Mouse (Mus musculus) embryonic facial prominence, embryonic 13.5 days (tissue): ENCODE data around the gene Wwox. TPM values are rescaled to one million over a fixed set of nuclear protein-coding genes. Genes with fewer than 3 reads are reported as not detected.

Source experiments
- ATAC-seq: fragments of 200-750 bp; cut with Nextera tagmentation; 2 replicates; pipeline ENCODE4 v1.8.0; 2017; ENCODE audit warnings: low read depth; ENCODE audit not compliant: insufficient number of reproducible peaks, insufficient read depth, low FRiP score, low TSS enrichment
- H3K27ac ChIP-seq: fragments of 300-500 bp; sonication (generic); 2 replicates; pipeline ENCODE4 v1.5.1; 2015; ENCODE audit warnings: moderate library complexity, mild to moderate bottlenecking, inconsistent platforms
- H3K27me3 ChIP-seq: fragments of 300-500 bp; sonication (generic); 2 replicates; pipeline ENCODE4 v1.6.1; 2015; ENCODE audit warnings: mild to moderate bottlenecking, inconsistent platforms
- H3K36me3 ChIP-seq: fragments of 300-500 bp; sonication (generic); 2 replicates; pipeline ENCODE4 v1.6.1; 2015; ENCODE audit warnings: mild to moderate bottlenecking, inconsistent platforms
- H3K4me1 ChIP-seq: fragments of 300-500 bp; sonication (generic); 2 replicates; pipeline ENCODE4 v1.6.1; 2015; ENCODE audit warnings: inconsistent platforms
- H3K4me2 ChIP-seq: fragments of 300-500 bp; sonication (generic); 2 replicates; pipeline ENCODE4 v1.6.1; 2015; ENCODE audit warnings: moderate library complexity, mild to moderate bottlenecking, inconsistent platforms
- H3K4me3 ChIP-seq: fragments of 300-500 bp; sonication (generic); 2 replicates; pipeline ENCODE4 v1.5.1; 2015; ENCODE audit warnings: mild to moderate bottlenecking, inconsistent platforms
- H3K9ac ChIP-seq: fragments of 300-500 bp; sonication (generic); 2 replicates; pipeline ENCODE4 v1.6.1; 2015; ENCODE audit warnings: mild to moderate bottlenecking, inconsistent platforms
- H3K9me3 ChIP-seq: fragments of 300-500 bp; sonication (generic); 2 replicates; pipeline ENCODE4 v1.6.1; 2016; ENCODE audit warnings: inconsistent platforms
- WGBS: fragments of 180-500 bp; shearing (Covaris S2); methylation state at CpG from one replicate; pipeline ENCODE4 v1.1.7; 2015; ENCODE audit warnings: mixed read lengths; 5-methylcytosine and 5-hydroxymethylcytosine counted together
- polyA plus RNA-seq: library from polyadenylated mRNA; unstranded; fragments of >200 nt; fragmentation: Nextera tagmentation; extraction: Ambion mirVana; gene quantifications from 2 replicates; pipeline ENCODE4 v1.2.1, GENCODE M21; 2015

The Wwox gene
- polyA plus RNA-seq, 1 experiment from 2014 or later: 11.5 TPM

- Histone ChIP-seq H3K4me2 (no peak overlapping the region), H3K36me3 (no peaks in the 10 kb centered on the region), H3K4me1 (no peaks in the 10 kb centered on the region), H3K27me3 (no peaks in the 10 kb centered on the region), H3K4me3 (no peak overlapping the region), H3K9me3 (0 out of 2 replicates have a peak, but pooled peaks cover 2% of the 10 kb centered on the region), H3K9ac (no peak overlapping the region), H3K27ac (no peak overlapping the region)
- 76% methylated on average over 4 of the region's 4 CpGs for WGBS
- ATAC-seq: no peak
These were observed 133.7 kb downstream of the Wwox start for GRCm38 (mm10) chr8:114573014-114573746.

- 83% methylated on average over 8 of the region's 8 CpGs for WGBS
- no peak overlapping the region for H3K4me2 ChIP-seq
- H3K27ac ChIP-seq: no peak overlapping the region
- 0 out of 2 replicates have a peak, but pooled peaks cover 3% of the 10 kb centered on the region for H3K9me3 ChIP-seq
- no peak overlapping the region for H3K4me3 ChIP-seq
- H3K9ac ChIP-seq: no peak overlapping the region
- ATAC-seq: no peak
- H3K27me3 ChIP-seq: no peaks in the 10 kb centered on the region
- no peaks in the 10 kb centered on the region for H3K36me3 ChIP-seq
- H3K4me1 ChIP-seq: no peaks in the 10 kb centered on the region
These were observed 134.3 kb downstream of the Wwox start for GRCm38 (mm10) chr8:114573747-114574093.

- H3K27me3 ChIP-seq: no peaks in the 10 kb centered on the region
- no peak overlapping the region for H3K4me3 ChIP-seq
- WGBS: 82% methylated on average over 10 of the region's 10 CpGs
- H3K9me3 ChIP-seq: 0 out of 2 replicates have a peak, but pooled peaks cover 3% of the 10 kb centered on the region
- H3K9ac ChIP-seq: no peak overlapping the region
- H3K27ac ChIP-seq: no peak overlapping the region
- H3K4me1 ChIP-seq: peaks cover 6% of the 10 kb centered on the region; the same call in 1 of the 2 replicates
- ATAC-seq: no peak
- no peaks in the 10 kb centered on the region for H3K36me3 ChIP-seq
- no peak overlapping the region for H3K4me2 ChIP-seq
These were observed 139.8 kb downstream of the Wwox start for GRCm38 (mm10) chr8:114579292-114579691.

- H3K27me3 ChIP-seq: no peaks in the 10 kb centered on the region
- H3K4me2 ChIP-seq: no peak overlapping the region
- H3K4me3 ChIP-seq: no peak overlapping the region
- H3K9ac ChIP-seq: no peak overlapping the region
- H3K36me3 ChIP-seq: no peaks in the 10 kb centered on the region
- H3K9me3 ChIP-seq: 0 out of 2 replicates have a peak, but pooled peaks cover 3% of the 10 kb centered on the region
- ATAC-seq: no peak
- WGBS: 89% methylated on average over 1 of the region's 1 CpGs
- H3K4me1 ChIP-seq: peaks cover 6% of the 10 kb centered on the region; the same call in 1 of the 2 replicates
- H3K27ac ChIP-seq: no peak overlapping the region
These were observed 141.2 kb downstream of the Wwox start for GRCm38 (mm10) chr8:114580684-114581083.

- H3K4me1 ChIP-seq: peaks cover 15% of the 10 kb centered on the region
- peaks cover 16% of the 10 kb centered on the region; the same call in 1 of the 2 replicates for H3K27me3 ChIP-seq
- 85% methylated on average over 12 of the region's 12 CpGs for WGBS
- H3K36me3 ChIP-seq: no peaks in the 10 kb centered on the region
- no peak overlapping the region for H3K4me2 ChIP-seq
- H3K27ac ChIP-seq: no peak overlapping the region
- no peak overlapping the region for H3K9ac ChIP-seq
- ATAC-seq: no peak
- H3K9me3 ChIP-seq: no peaks in the 10 kb centered on the region; the same call in 1 of the 2 replicates
- H3K4me3 ChIP-seq: no peak overlapping the region
These were observed 150.9 kb downstream of the Wwox start for GRCm38 (mm10) chr8:114590336-114590867.

- Histone ChIP-seq H3K27me3 (peaks cover 16% of the 10 kb centered on the region; the same call in 1 of the 2 replicates), H3K36me3 (no peaks in the 10 kb centered on the region), H3K9ac (no peak overlapping the region), H3K4me3 (peak overlapping the region; percentile 23; the same call in 1 of the 2 replicates), H3K4me2 (peak overlapping the region; percentile 50), H3K4me1 (peaks cover 15% of the 10 kb centered on the region), H3K9me3 (peaks cover 6% of the 10 kb centered on the region; the same call in 1 of the 2 replicates), H3K27ac (no peak overlapping the region)
- 24% methylated on average over 26 of the region's 26 CpGs for WGBS
- no peak for ATAC-seq
These were observed 152.1 kb downstream of the Wwox start for GRCm38 (mm10) chr8:114591296-114592280.

GRCm38 (mm10) chr8:114593424-114594157, 154.1 kb downstream of the Wwox start:
- Histone ChIP-seq H3K9me3 (peaks cover 6% of the 10 kb centered on the region; the same call in 1 of the 2 replicates), H3K4me3 (no peak overlapping the region), H3K36me3 (no peaks in the 10 kb centered on the region), H3K4me2 (no peak overlapping the region), H3K4me1 (peaks cover 15% of the 10 kb centered on the region), H3K27ac (no peak overlapping the region), H3K27me3 (peaks cover 12% of the 10 kb centered on the region), H3K9ac (no peak overlapping the region)
- no peak for ATAC-seq
- WGBS: 68% methylated on average over 19 of the region's 19 CpGs

- Histone ChIP-seq H3K4me1 (peaks cover 26% of the 10 kb centered on the region), H3K9me3 (peaks cover 6% of the 10 kb centered on the region; the same call in 1 of the 2 replicates), H3K4me3 (no peak overlapping the region), H3K4me2 (no peak overlapping the region), H3K9ac (no peak overlapping the region), H3K27ac (no peak overlapping the region), H3K27me3 (peaks cover 11% of the 10 kb centered on the region), H3K36me3 (no peaks in the 10 kb centered on the region)
- no peak for ATAC-seq
- WGBS: 78% methylated on average over 5 of the region's 5 CpGs
These were observed 155.4 kb downstream of the Wwox start for GRCm38 (mm10) chr8:114594811-114595210.

GRCm38 (mm10) chr8:114599555-114599954, 160.1 kb downstream of the Wwox start:
- 58% methylated on average over 10 of the region's 10 CpGs for WGBS
- no peak overlapping the region for H3K4me3 ChIP-seq
- peaks cover 8% of the 10 kb centered on the region for H3K27me3 ChIP-seq
- H3K9ac ChIP-seq: no peak overlapping the region
- H3K4me2 ChIP-seq: no peak overlapping the region
- H3K9me3 ChIP-seq: peaks cover 6% of the 10 kb centered on the region; the same call in 1 of the 2 replicates
- H3K36me3 ChIP-seq: no peaks in the 10 kb centered on the region
- H3K27ac ChIP-seq: peak overlapping the region; percentile 74; the same call in 1 of the 2 replicates
- H3K4me1 ChIP-seq: peaks cover 20% of the 10 kb centered on the region
- ATAC-seq: no peak

GRCm38 (mm10) chr8:114600196-114600595, 160.7 kb downstream of the Wwox start:
- Histone ChIP-seq H3K4me1 (peaks cover 20% of the 10 kb centered on the region), H3K9me3 (peaks cover 6% of the 10 kb centered on the region; the same call in 1 of the 2 replicates), H3K4me2 (no peak overlapping the region), H3K4me3 (no peak overlapping the region), H3K36me3 (no peaks in the 10 kb centered on the region), H3K27ac (no peak overlapping the region), H3K9ac (no peak overlapping the region), H3K27me3 (peaks cover 6% of the 10 kb centered on the region)
- WGBS: 64% methylated on average over 11 of the region's 11 CpGs
- ATAC-seq: no peak

- Histone ChIP-seq H3K9ac (no peak overlapping the region), H3K27me3 (peaks cover 9% of the 10 kb centered on the region), H3K9me3 (no peaks in the 10 kb centered on the region), H3K4me1 (peaks cover 20% of the 10 kb centered on the region), H3K4me2 (no peak overlapping the region), H3K36me3 (no peaks in the 10 kb centered on the region), H3K4me3 (no peak overlapping the region), H3K27ac (no peak overlapping the region)
- WGBS: 39% methylated on average over 3 of the region's 4 CpGs
- no peak for ATAC-seq
These were observed 163.6 kb downstream of the Wwox start for GRCm38 (mm10) chr8:114603046-114603445.
